Mouse (Mus musculus): ENCODE data around the gene Heatr4.

- no peak for TF ChIP-seq GATA1 (IDR thresholded peaks at IDR 0.05; ENCODE audit: low read length)
- TF ChIP-seq TAL1 (IDR thresholded peaks at IDR 0.05; ENCODE audit: low read length): no peak
Observed at GRCm38 (mm10) chr12:83920721-83921441, 63.8 kb downstream of the Heatr4 start.

All from erythroblast, embryonic 14.5 days (primary cell).